Mouse (Mus musculus): ENCODE measurements around the gene Fam168a. TPM values are rescaled to one million over a fixed set of nuclear protein-coding genes. Genes with fewer than 3 reads are reported as not detected.

Gene Fam168a
- polyA plus RNA-seq, 1 experiment from 2014 or later, result 53.8 TPM

DNA sequence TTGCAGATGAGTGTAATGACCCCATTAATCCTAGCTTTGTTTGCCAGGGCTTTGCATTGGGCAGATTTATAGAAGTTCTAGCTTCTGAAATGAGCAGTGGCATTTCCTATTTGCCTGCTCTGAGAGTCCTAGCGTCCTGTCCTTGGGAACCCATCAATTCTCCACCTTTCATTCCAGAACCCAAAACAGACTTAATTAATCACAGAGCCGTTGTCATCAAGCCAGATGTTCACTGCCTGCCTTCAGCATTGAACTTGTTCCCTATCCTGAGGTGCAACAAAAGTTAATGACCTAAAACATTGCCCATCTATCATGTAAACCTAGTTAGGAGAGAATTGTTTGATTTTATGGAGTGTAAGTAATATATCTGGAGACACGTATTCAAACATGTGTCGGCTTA, 79.0 kb downstream of the Fam168a start:
- WGBS, result 28% methylated on average over 4 of the region's 4 CpGs
- Histone ChIP-seq H3K27me3 (ENCODE audit: control insufficient read depth, insufficient read depth, low read length) (no peaks in the 10 kb centered on the region), H3K36me3 (ENCODE audit: control insufficient read depth, insufficient read depth, low read length) (no peaks in the 10 kb centered on the region), H3K27ac (ENCODE audit: low read depth, low read length) (no peak overlapping the region), H3K9me3 (ENCODE audit: control insufficient read depth, low read length) (no peaks in the 10 kb centered on the region), H3K4me2 (replicated peaks; ENCODE audit: low read depth, low read length) (no peak overlapping the region), H3K4me1 (ENCODE audit: control insufficient read depth, insufficient read depth, low read length) (0 out of 2 replicates have a peak, but pooled peaks cover 3% of the 10 kb centered on the region), H3K4me3 (ENCODE audit: low read length) (no peak overlapping the region), H3K9ac (ENCODE audit: low read depth, low read length) (no peak overlapping the region)
- no peak for ATAC-seq (ENCODE audit: low FRiP score, low TSS enrichment)

DNA sequence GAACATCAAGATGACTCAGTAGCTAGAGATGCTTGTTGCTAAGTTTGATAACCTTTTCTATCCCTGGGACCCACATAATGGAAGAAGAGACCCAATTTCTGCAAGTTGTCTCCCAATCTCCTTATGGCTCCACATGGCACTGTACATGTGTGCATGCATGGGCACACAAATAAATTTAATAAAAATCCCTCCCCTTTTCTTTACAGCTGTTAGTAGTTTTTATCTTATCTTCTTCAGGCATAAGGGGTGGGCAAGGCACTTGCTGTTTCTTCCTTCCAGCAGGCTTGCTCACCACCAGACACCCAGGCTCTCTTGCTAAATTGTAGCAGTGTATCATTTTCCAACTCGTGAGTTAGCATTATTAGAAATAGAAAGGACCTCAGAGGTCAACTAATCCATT, 79.6 kb downstream of the Fam168a start:
- Histone ChIP-seq H3K9ac (ENCODE audit: low read depth, low read length) (no peak overlapping the region), H3K27ac (ENCODE audit: low read depth, low read length) (no peak overlapping the region), H3K4me3 (ENCODE audit: low read length) (no peak overlapping the region), H3K4me1 (ENCODE audit: control insufficient read depth, insufficient read depth, low read length) (0 out of 2 replicates have a peak, but pooled peaks cover 3% of the 10 kb centered on the region), H3K4me2 (replicated peaks; ENCODE audit: low read depth, low read length) (no peak overlapping the region), H3K27me3 (ENCODE audit: control insufficient read depth, insufficient read depth, low read length) (no peaks in the 10 kb centered on the region), H3K9me3 (ENCODE audit: control insufficient read depth, low read length) (no peaks in the 10 kb centered on the region), H3K36me3 (ENCODE audit: control insufficient read depth, insufficient read depth, low read length) (no peaks in the 10 kb centered on the region)
- no peak for ATAC-seq (ENCODE audit: low FRiP score, low TSS enrichment)
- WGBS, result 39% methylated on average over 1 of the region's 1 CpGs

DNA sequence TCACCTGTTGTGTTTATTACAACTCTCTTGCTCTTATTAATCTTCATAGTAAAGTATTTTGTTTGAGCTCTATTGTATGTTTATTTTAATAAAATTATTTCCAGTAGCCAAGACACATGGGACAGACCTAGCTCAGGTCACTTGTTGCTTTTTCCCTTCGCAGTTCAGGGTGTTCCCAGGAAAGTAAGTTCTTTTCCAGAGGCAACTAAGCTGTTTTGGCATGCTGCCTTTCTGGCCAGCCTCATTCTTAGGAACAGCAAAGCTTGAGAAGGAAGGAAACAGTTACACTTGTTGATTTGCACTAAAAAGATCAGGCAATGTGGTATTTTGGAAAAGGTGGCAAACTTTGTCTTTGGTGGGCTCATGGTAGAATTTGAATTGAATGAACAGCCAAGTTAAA, 81.9 kb downstream of the Fam168a start:
- H3K4me1 ChIP-seq (ENCODE audit: control insufficient read depth, insufficient read depth, low read length), result 0 out of 2 replicates have a peak, but pooled peaks cover 3% of the 10 kb centered on the region

GRCm38 (mm10) chr7:100798810-100799209, 92.4 kb downstream of the Fam168a start:
- no peaks in the 10 kb centered on the region for H3K4me1 ChIP-seq (ENCODE audit: control insufficient read depth, insufficient read depth, low read length)
- no peak overlapping the region for H3K4me2 ChIP-seq (replicated peaks; ENCODE audit: low read depth, low read length)
- H3K9ac ChIP-seq (ENCODE audit: low read depth, low read length), result no peak overlapping the region
- no peaks in the 10 kb centered on the region for H3K36me3 ChIP-seq (ENCODE audit: control insufficient read depth, insufficient read depth, low read length)
- no peaks in the 10 kb centered on the region for H3K9me3 ChIP-seq (ENCODE audit: control insufficient read depth, low read length)
- no peaks in the 10 kb centered on the region for H3K27me3 ChIP-seq (ENCODE audit: control insufficient read depth, insufficient read depth, low read length)
- H3K4me3 ChIP-seq (ENCODE audit: low read length), result no peak overlapping the region
- ATAC-seq (ENCODE audit: low FRiP score, low TSS enrichment), result no peak
- 64% methylated on average over 3 of the region's 3 CpGs for WGBS
- H3K27ac ChIP-seq (ENCODE audit: low read depth, low read length), result no peak overlapping the region

More for the DNA sequence above, 81.9 kb downstream of the Fam168a start:
- H3K4me3 ChIP-seq (ENCODE audit: low read length), result no peak overlapping the region
- no peaks in the 10 kb centered on the region for H3K36me3 ChIP-seq (ENCODE audit: control insufficient read depth, insufficient read depth, low read length)
- no peaks in the 10 kb centered on the region for H3K9me3 ChIP-seq (ENCODE audit: control insufficient read depth, low read length)
- WGBS, result 85% methylated on average over 1 of the region's 1 CpGs
- no peak overlapping the region for H3K4me2 ChIP-seq (replicated peaks; ENCODE audit: low read depth, low read length)
- no peaks in the 10 kb centered on the region for H3K27me3 ChIP-seq (ENCODE audit: control insufficient read depth, insufficient read depth, low read length)
- H3K9ac ChIP-seq (ENCODE audit: low read depth, low read length), result no peak overlapping the region
- no peak for ATAC-seq (ENCODE audit: low FRiP score, low TSS enrichment)
- no peak overlapping the region for H3K27ac ChIP-seq (ENCODE audit: low read depth, low read length)

DNA sequence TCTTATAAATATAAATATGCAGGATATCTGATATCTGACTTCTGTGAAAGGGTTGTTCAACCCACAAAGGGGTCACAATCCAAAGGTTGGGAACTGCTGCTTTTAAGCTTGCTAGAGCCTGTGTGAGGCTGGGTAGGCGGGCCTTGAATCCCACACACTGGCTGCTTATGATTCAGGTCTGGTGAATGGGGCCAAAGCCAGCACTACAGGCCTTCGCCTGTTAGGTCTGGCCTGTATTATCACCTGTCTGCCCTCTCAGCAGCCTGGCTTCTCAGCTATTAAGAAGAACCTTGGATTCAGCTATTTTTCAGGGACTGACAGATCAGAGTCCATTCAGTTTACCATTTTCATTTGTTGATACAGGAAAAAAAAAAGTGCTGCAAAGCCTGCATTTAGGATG, 99.0 kb downstream of the Fam168a start:
- H3K9ac ChIP-seq (ENCODE audit: low read depth, low read length), result no peak overlapping the region
- ATAC-seq (ENCODE audit: low FRiP score, low TSS enrichment), result no peak

DNA sequence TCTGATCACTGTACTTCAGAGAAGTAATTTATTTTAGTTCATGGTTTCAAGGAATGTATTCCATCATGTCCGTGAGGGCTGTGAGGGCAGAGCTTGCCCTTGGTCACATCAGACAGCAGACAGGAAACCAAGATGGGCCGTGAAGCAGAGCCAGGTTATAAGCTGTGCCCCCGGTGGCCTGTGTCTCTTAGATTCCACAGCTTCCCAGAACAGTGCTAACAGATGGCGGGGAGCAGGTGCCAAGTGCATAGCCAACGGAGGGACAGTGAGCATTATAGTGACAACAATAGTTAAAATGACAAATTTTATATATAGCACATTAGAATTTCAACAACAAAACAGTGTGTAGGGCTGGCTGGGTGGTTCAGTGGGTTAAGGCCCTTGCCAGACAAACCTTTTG, 105.5 kb downstream of the Fam168a start:
- Histone ChIP-seq H3K27me3 (ENCODE audit: control insufficient read depth, insufficient read depth, low read length) (no peaks in the 10 kb centered on the region), H3K4me3 (ENCODE audit: low read length) (no peak overlapping the region), H3K9ac (ENCODE audit: low read depth, low read length) (no peak overlapping the region), H3K27ac (ENCODE audit: low read depth, low read length) (no peak overlapping the region), H3K4me2 (replicated peaks; ENCODE audit: low read depth, low read length) (no peak overlapping the region), H3K36me3 (ENCODE audit: control insufficient read depth, insufficient read depth, low read length) (peaks cover 8% of the 10 kb centered on the region; the same call in 1 of the 2 replicates), H3K9me3 (ENCODE audit: control insufficient read depth, low read length) (no peaks in the 10 kb centered on the region), H3K4me1 (ENCODE audit: control insufficient read depth, insufficient read depth, low read length) (no peaks in the 10 kb centered on the region)
- WGBS, result 69% methylated on average over 5 of the region's 5 CpGs
- no peak for ATAC-seq (ENCODE audit: low FRiP score, low TSS enrichment)

More for the DNA sequence above, 99.0 kb downstream of the Fam168a start:
- H3K27ac ChIP-seq (ENCODE audit: low read depth, low read length), result no peak overlapping the region
- no peak overlapping the region for H3K4me2 ChIP-seq (replicated peaks; ENCODE audit: low read depth, low read length)
- no peaks in the 10 kb centered on the region; the same call in 1 of the 2 replicates for H3K4me1 ChIP-seq (ENCODE audit: control insufficient read depth, insufficient read depth, low read length)
- 82% methylated on average over 2 of the region's 2 CpGs for WGBS
- H3K27me3 ChIP-seq (ENCODE audit: control insufficient read depth, insufficient read depth, low read length), result no peaks in the 10 kb centered on the region
- H3K4me3 ChIP-seq (ENCODE audit: low read length), result no peak overlapping the region
- H3K36me3 ChIP-seq (ENCODE audit: control insufficient read depth, insufficient read depth, low read length), result no peaks in the 10 kb centered on the region
- no peaks in the 10 kb centered on the region for H3K9me3 ChIP-seq (ENCODE audit: control insufficient read depth, low read length)

GRCm38 (mm10) chr7:100812641-100813040, 106.2 kb downstream of the Fam168a start:
- Histone ChIP-seq H3K9ac (ENCODE audit: low read depth, low read length) (no peak overlapping the region), H3K27me3 (ENCODE audit: control insufficient read depth, insufficient read depth, low read length) (no peaks in the 10 kb centered on the region), H3K36me3 (ENCODE audit: control insufficient read depth, insufficient read depth, low read length) (peaks cover 8% of the 10 kb centered on the region; the same call in 1 of the 2 replicates), H3K4me1 (ENCODE audit: control insufficient read depth, insufficient read depth, low read length) (no peaks in the 10 kb centered on the region), H3K27ac (ENCODE audit: low read depth, low read length) (no peak overlapping the region), H3K4me3 (ENCODE audit: low read length) (no peak overlapping the region), H3K9me3 (ENCODE audit: control insufficient read depth, low read length) (no peaks in the 10 kb centered on the region), H3K4me2 (replicated peaks; ENCODE audit: low read depth, low read length) (no peak overlapping the region)
- no peak for ATAC-seq (ENCODE audit: low FRiP score, low TSS enrichment)
- WGBS, result 76% methylated on average over 5 of the region's 5 CpGs

DNA sequence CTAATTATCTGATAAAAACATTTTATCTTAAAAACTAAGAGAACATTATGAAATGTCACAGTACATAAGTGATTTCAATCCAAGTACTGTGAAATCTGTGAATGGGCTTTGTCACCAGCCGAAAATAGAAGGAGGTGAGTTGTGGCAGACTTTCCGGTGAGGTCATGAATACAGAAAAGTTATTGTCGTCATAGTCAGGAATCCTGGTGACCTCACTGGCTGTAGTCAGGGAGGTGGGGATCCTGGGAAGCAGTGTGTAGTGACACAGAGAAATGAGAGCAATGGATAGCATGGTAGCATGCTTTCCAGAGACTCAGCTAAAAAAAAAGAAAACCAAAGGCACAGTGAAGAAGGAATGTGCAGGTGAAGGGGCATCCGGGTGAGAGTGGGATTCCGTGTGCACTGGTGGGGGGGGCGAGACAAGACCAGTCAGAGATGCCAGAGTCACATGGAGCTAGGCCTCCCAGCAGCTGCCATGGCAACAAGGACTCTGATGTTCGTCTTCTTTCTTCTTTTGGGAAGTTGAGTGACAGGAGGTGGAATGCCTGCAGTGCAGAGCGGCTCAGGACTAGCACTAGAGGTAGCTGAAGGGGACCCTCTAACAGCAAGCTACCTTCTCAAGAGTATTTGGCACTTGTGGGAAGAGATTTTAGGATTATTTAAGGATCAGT, 109.6 kb downstream of the Fam168a start:
- Histone ChIP-seq H3K27ac (ENCODE audit: low read depth, low read length) (no peak overlapping the region), H3K36me3 (ENCODE audit: control insufficient read depth, insufficient read depth, low read length) (peaks cover 8% of the 10 kb centered on the region; the same call in 1 of the 2 replicates), H3K9me3 (ENCODE audit: control insufficient read depth, low read length) (no peaks in the 10 kb centered on the region), H3K4me1 (ENCODE audit: control insufficient read depth, insufficient read depth, low read length) (no peaks in the 10 kb centered on the region), H3K4me3 (ENCODE audit: low read length) (no peak overlapping the region), H3K4me2 (replicated peaks; ENCODE audit: low read depth, low read length) (no peak overlapping the region), H3K27me3 (ENCODE audit: control insufficient read depth, insufficient read depth, low read length) (no peaks in the 10 kb centered on the region), H3K9ac (ENCODE audit: low read depth, low read length) (no peak overlapping the region)
- WGBS, result 79% methylated on average over 8 of the region's 8 CpGs
- no peak for ATAC-seq (ENCODE audit: low FRiP score, low TSS enrichment)

GRCm38 (mm10) chr7:100816759-100817441, 110.5 kb downstream of the Fam168a start:
- Histone ChIP-seq H3K27ac (ENCODE audit: low read depth, low read length) (no peak overlapping the region), H3K36me3 (ENCODE audit: control insufficient read depth, insufficient read depth, low read length) (peaks cover 8% of the 10 kb centered on the region; the same call in 1 of the 2 replicates), H3K4me1 (ENCODE audit: control insufficient read depth, insufficient read depth, low read length) (no peaks in the 10 kb centered on the region), H3K4me3 (ENCODE audit: low read length) (no peak overlapping the region), H3K4me2 (replicated peaks; ENCODE audit: low read depth, low read length) (no peak overlapping the region), H3K27me3 (ENCODE audit: control insufficient read depth, insufficient read depth, low read length) (no peaks in the 10 kb centered on the region), H3K9ac (ENCODE audit: low read depth, low read length) (no peak overlapping the region), H3K9me3 (ENCODE audit: control insufficient read depth, low read length) (no peaks in the 10 kb centered on the region)
- 79% methylated on average over 6 of the region's 6 CpGs for WGBS
- ATAC-seq (ENCODE audit: low FRiP score, low TSS enrichment), result no peak
